Mouse (Mus musculus) G1E (cell line): ENCODE results near the gene Cnot6. TPM values are rescaled to one million over a fixed set of nuclear protein-coding genes. Genes with fewer than 3 reads are reported as not detected.

Source experiments
- ATAC-seq: 2 replicates; pipeline ENCODE4 v1.8.0; 2016; ENCODE audit warnings: mild to moderate bottlenecking; ENCODE audit not compliant: insufficient number of reproducible peaks, poor library complexity, low FRiP score, severe bottlenecking; ENCODE audit errors: extremely low read depth
- DNase-seq: peaks from one replicate; pipeline ENCODE4 v3.0.0; 2012; ENCODE audit warnings: low spot score
- H3K27me3 ChIP-seq: 2 replicates; pipeline ENCODE4 v1.6.1; 2012; ENCODE audit warnings: mild to moderate bottlenecking, low read length, inconsistent platforms; ENCODE audit not compliant: insufficient read depth
- H3K36me3 ChIP-seq: replicated peaks from 2 replicates; pipeline ENCODE3; 2012; ENCODE audit warnings: mild to moderate bottlenecking, inconsistent platforms
- H3K4me1 ChIP-seq: 2 replicates; pipeline ENCODE4 v1.6.1; 2012; ENCODE audit warnings: low read depth, low read length, inconsistent platforms, mixed read lengths; ENCODE audit not compliant: insufficient read depth
- H3K4me3 ChIP-seq: 2 replicates; pipeline ENCODE4 v1.5.1; 2012; ENCODE audit warnings: low read depth, mild to moderate bottlenecking, inconsistent platforms, low read length, moderate library complexity, mixed read lengths
- H3K9me3 ChIP-seq: replicated peaks from 2 replicates; pipeline ENCODE4 v1.6.1; 2012; ENCODE audit warnings: inconsistent platforms
- CTCF ChIP-seq: IDR thresholded peaks from 2 replicates; pipeline ENCODE4 v1.5.1; 2012; ENCODE audit warnings: low read depth, low read length, inconsistent platforms, mixed read lengths
- GATA1 ChIP-seq: IDR thresholded peaks from 2 replicates; pipeline ENCODE4 v1.6.1; 2012; ENCODE audit warnings: borderline replicate concordance, low read length, inconsistent platforms, mixed read lengths
- GATA2 ChIP-seq: IDR thresholded peaks from 2 replicates; pipeline ENCODE4 v1.6.1; 2012; ENCODE audit warnings: low read depth, low read length, inconsistent platforms, borderline replicate concordance
- POLR2AphosphoS5 ChIP-seq: IDR thresholded peaks from 2 replicates; pipeline ENCODE4 v1.6.1; 2012; ENCODE audit warnings: low read depth, low read length, inconsistent platforms; ENCODE audit not compliant: insufficient replicate concordance
- TAL1 ChIP-seq: conservative IDR thresholded peaks from 2 replicates; pipeline ENCODE4 v1.6.1; 2012; ENCODE audit warnings: low read depth, low read length, inconsistent platforms, mixed read lengths
- polyA plus RNA-seq: library from polyadenylated mRNA; stranded (reverse); fragments of >175 nt; gene quantifications from 2 replicates; pipeline ENCODE4 v1.2.3, GENCODE M21; 2012
- total RNA-seq, 2 experiments: library from RNA; stranded (forward) in 1 of 2; stranded (reverse) in 1 of 2; fragments of 200-1000 nt in 1 of 2; fragments of >200 nt in 1 of 2; fragmentation: Nextera tagmentation in 1 of 2; gene quantifications; 2 replicates each; pipeline ENCODE4 v1.2.3; 2014 to 2017

Cnot6 gene
- total and polyA plus RNA-seq, 3 experiments = 44.0 to 165 (median 93.8) TPM

DNA sequence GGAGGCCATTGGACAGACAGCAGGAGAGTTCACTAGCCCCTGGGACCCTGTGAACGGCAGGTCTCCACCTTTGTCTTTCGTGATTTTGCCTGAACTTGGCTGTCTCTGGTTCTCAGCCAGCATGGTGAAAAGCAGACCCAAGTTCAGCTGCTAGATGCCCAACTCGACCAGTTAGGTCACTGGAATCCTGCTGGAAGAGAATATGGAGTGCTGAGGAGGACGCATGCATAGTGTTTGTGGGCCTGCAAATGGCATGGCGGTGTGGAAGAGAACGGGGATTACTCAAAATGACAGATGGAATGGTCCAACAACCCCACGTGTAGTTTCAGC lies 53.1 kb downstream of the Cnot6 start:
- TF ChIP-seq CTCF (no peak), GATA2 (no peak), TAL1 (no peak), GATA1 (no peak), POLR2AphosphoS5 (no peak)
- ATAC-seq (no peak), DNase-seq (no peak)
- peaks cover 7% of the 10 kb centered on the region for H3K36me3 ChIP-seq
- no peak overlapping the region for H3K4me3 ChIP-seq
- peaks cover 19% of the 10 kb centered on the region for H3K27me3 ChIP-seq
- H3K9me3 ChIP-seq = peaks cover 1% of the 10 kb centered on the region
- peaks cover 7% of the 10 kb centered on the region for H3K4me1 ChIP-seq

DNA sequence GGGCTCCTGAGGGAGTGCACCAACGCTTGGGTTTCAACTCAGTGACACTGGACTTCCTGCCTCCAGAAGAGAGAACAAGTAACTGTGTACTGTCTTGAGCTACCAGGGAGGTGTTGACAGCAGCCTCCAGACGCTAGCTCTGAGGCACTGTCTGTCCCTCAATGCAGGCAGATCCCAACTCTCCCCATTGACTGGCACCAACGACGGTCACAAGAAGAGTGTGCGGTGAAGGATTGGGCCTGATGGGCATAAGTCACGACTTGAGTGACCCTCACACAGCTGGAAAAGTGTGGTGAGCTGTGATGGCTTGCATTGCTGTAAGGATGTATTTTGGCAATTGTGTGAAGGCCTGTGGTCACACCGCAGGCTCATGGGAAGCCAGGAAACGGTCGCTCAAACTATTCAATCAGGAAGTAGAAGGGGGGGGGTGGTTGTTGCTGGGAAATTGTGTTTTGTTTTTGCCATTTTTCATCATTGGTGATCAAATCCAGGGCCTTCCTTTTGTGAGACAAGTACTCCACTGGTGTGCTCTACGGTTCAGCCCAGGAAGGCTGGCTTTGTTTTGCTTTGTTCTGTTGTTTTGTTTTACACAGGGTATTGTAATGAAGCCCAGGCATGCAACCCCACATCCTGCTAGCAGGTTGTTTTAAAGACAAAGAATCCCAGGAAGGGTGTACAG lies 53.6 kb downstream of the Cnot6 start:
- Histone ChIP-seq H3K4me1 (peaks cover 5% of the 10 kb centered on the region), H3K27me3 (peaks cover 21% of the 10 kb centered on the region), H3K4me3 (no peak overlapping the region), H3K36me3 (peaks cover 2% of the 10 kb centered on the region), H3K9me3 (peaks cover 5% of the 10 kb centered on the region)
- DNase-seq = no peak
- TF ChIP-seq CTCF (no peak), GATA2 (no peak), POLR2AphosphoS5 (no peak), GATA1 (no peak), TAL1 (no peak)
- ATAC-seq = no peak

DNA sequence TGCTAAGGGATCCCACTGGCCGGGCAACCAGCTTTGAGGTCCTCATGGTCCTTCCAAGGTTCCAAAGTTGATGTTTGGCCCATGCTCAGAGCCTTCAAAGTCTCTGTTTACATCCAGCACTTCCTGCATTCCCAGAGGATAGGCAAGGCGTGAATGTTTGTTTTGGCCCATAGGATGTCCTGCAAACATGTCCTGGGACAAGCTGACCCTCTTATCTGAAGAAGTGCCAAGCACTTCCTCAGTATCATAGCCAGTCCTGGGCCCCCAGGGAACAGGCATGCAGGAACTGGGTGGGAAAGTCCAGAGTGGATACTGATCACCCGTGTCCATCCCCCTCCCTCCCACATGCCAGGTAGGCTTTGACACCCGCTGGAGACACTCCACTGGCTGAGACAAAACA lies 54.5 kb downstream of the Cnot6 start:
- no peak for ATAC-seq
- DNase-seq = no peak
- peaks cover 18% of the 10 kb centered on the region for H3K27me3 ChIP-seq
- H3K36me3 ChIP-seq = no peaks in the 10 kb centered on the region
- no peak for TF ChIP-seq CTCF
- no peak for TF ChIP-seq TAL1
- TF ChIP-seq GATA1 = no peak
- TF ChIP-seq POLR2AphosphoS5 = no peak
- TF ChIP-seq GATA2 = no peak
- peaks cover 7% of the 10 kb centered on the region for H3K4me1 ChIP-seq
- peaks cover 5% of the 10 kb centered on the region for H3K9me3 ChIP-seq
- no peak overlapping the region for H3K4me3 ChIP-seq

DNA sequence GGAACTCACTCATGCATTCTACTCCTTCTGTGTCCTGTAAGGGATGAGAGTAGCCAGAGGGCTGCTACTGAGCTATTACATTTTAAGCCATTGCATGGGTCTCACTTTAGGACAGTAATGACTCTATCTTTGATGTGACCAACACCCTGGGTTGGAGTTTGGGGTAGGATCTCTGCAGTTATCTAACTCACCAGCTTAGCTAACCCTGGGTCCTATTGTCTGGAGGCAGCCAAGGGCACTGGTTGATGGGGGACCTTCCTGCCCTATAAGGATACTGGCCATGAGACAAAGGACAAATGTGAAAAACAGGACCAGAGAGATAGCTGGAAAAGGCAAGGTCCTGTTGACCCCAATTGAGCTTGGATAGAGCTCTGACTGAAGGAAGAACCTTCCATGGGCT lies 57.0 kb downstream of the Cnot6 start:
- Histone ChIP-seq H3K4me1 (peaks cover 31% of the 10 kb centered on the region), H3K4me3 (no peak overlapping the region), H3K9me3 (peaks cover 5% of the 10 kb centered on the region), H3K36me3 (no peaks in the 10 kb centered on the region), H3K27me3 (peaks cover 11% of the 10 kb centered on the region; the same call in 1 of the 2 replicates)
- DNase-seq (no peak), ATAC-seq (no peak)
- no peak for TF ChIP-seq POLR2AphosphoS5
- TF ChIP-seq CTCF = no peak
- TF ChIP-seq GATA1 = no peak
- no peak for TF ChIP-seq TAL1
- no peak for TF ChIP-seq GATA2

DNA sequence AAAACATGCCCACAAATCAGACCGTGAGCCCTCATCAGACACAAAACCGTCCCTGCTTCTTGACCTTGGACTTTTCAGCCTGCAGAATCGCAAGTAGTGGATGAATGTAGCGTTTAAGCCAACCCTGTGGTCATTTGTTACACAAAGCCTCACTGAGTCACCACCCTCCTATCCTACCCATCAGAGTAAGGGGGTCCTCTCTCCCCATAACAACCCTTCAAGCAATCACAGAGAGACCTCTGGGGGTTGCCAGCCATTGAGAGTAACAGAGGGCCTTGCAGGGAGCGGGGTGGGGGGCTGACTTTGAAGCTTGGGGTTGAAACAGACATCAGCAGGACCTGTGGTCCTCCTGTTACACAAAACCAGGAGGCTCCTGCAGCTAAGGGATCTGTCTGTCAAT lies 57.9 kb downstream of the Cnot6 start:
- Histone ChIP-seq H3K9me3 (peaks cover 5% of the 10 kb centered on the region), H3K4me1 (peaks cover 39% of the 10 kb centered on the region), H3K27me3 (peaks cover 11% of the 10 kb centered on the region; the same call in 1 of the 2 replicates), H3K4me3 (no peak overlapping the region), H3K36me3 (no peaks in the 10 kb centered on the region)
- ATAC-seq (no peak), DNase-seq (no peak)
- no peak for TF ChIP-seq TAL1
- no peak for TF ChIP-seq CTCF
- TF ChIP-seq POLR2AphosphoS5 = no peak
- no peak for TF ChIP-seq GATA1
- TF ChIP-seq GATA2 = no peak

DNA sequence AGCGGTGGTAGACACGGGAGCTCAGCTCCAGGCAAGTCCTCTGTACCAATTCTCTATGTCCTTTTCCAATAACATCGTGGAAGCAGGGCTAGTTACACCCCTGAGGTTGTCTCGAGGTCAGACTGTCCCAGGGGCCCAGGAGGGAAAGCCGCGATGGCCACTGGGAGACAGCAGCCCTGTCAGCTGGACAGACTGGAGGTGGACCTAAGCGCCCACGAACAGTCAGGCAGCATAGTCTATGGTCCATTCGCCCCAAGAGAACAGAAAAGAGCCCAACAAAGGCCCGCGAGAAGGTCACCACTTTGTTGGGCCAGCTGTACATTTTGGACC lies 59.5 kb downstream of the Cnot6 start:
- Histone ChIP-seq H3K9me3 (peaks cover 5% of the 10 kb centered on the region), H3K36me3 (no peaks in the 10 kb centered on the region), H3K4me3 (no peak overlapping the region; the same call in 1 of the 2 replicates), H3K4me1 (peaks cover 39% of the 10 kb centered on the region), H3K27me3 (peaks cover 11% of the 10 kb centered on the region; the same call in 1 of the 2 replicates)
- ATAC-seq (no peak), DNase-seq (no peak)
- TF ChIP-seq GATA2 (no peak), TAL1 (no peak), GATA1 (no peak), CTCF (no peak), POLR2AphosphoS5 (no peak)
